Mouse (Mus musculus) neural tube, embryonic 15.5 days (tissue): ENCODE measurements around the gene Gm37240. TPM values are rescaled to one million over a fixed set of nuclear protein-coding genes. Genes with fewer than 3 reads are reported as not detected.

Source experiments
- ATAC-seq: fragments of 200-750 bp; cut with Nextera tagmentation; 2 replicates; pipeline ENCODE4 v1.8.0; 2017; ENCODE audit warnings: mild to moderate bottlenecking, moderate TSS enrichment, moderate library complexity; ENCODE audit not compliant: low FRiP score
- H3K27ac ChIP-seq: fragments of 300-500 bp; sonication (generic); replicated peaks from 2 replicates; pipeline ENCODE4 v1.5.1; 2015; ENCODE audit warnings: mild to moderate bottlenecking, inconsistent platforms
- H3K27me3 ChIP-seq: fragments of 300-500 bp; sonication (generic); replicated peaks from 2 replicates; pipeline ENCODE4 v1.6.1; 2015; ENCODE audit warnings: inconsistent platforms
- H3K36me3 ChIP-seq: fragments of 300-500 bp; sonication (generic); 2 replicates; pipeline ENCODE4 v1.6.1; 2015; ENCODE audit warnings: inconsistent platforms
- H3K4me1 ChIP-seq: fragments of 300-500 bp; sonication (generic); 2 replicates; pipeline ENCODE4 v1.6.1; 2015; ENCODE audit warnings: inconsistent platforms
- H3K4me2 ChIP-seq: fragments of 300-500 bp; sonication (generic); 2 replicates; pipeline ENCODE4 v1.6.1; 2015; ENCODE audit warnings: inconsistent platforms, mild to moderate bottlenecking, moderate library complexity
- H3K4me3 ChIP-seq: fragments of 300-500 bp; sonication (generic); replicated peaks from 2 replicates; pipeline ENCODE4 v1.5.1; 2015; ENCODE audit warnings: mild to moderate bottlenecking, inconsistent platforms
- H3K9ac ChIP-seq: fragments of 300-500 bp; sonication (generic); replicated peaks from 2 replicates; pipeline ENCODE4 v1.6.1; 2015; ENCODE audit warnings: mild to moderate bottlenecking, inconsistent platforms
- H3K9me3 ChIP-seq: fragments of 300-500 bp; sonication (generic); replicated peaks from 2 replicates; pipeline ENCODE4 v1.6.1; 2016; ENCODE audit warnings: inconsistent platforms
- WGBS: fragments of 180-500 bp; shearing (Covaris S2); methylation state at CpG from one replicate; pipeline ENCODE4 v1.1.7; 2015; ENCODE audit warnings: mixed read lengths; 5-methylcytosine and 5-hydroxymethylcytosine counted together
- polyA plus RNA-seq: library from polyadenylated mRNA; unstranded; fragments of >200 nt; fragmentation: Nextera tagmentation; extraction: Ambion mirVana; gene quantifications from 2 replicates; pipeline ENCODE4 v1.2.1, GENCODE M21; 2015

Gene Gm37240
- polyA plus RNA-seq, 1 experiment from 2014 or later, result 0.99 TPM

- no peak overlapping the region for H3K4me2 ChIP-seq
- no peak overlapping the region for H3K27ac ChIP-seq
- no peaks in the 10 kb centered on the region for H3K9me3 ChIP-seq
- no peaks in the 10 kb centered on the region for H3K36me3 ChIP-seq
- no peak for ATAC-seq
- H3K27me3 ChIP-seq, result no peaks in the 10 kb centered on the region
- peaks cover 16% of the 10 kb centered on the region for H3K4me1 ChIP-seq
- H3K4me3 ChIP-seq, result no peak overlapping the region
- 90% methylated on average over 6 of the region's 6 CpGs for WGBS
- H3K9ac ChIP-seq, result no peak overlapping the region
Measured at GRCm38 (mm10) chr3:85845341-85845740, 42.0 kb downstream of the Gm37240 start.

- no peak overlapping the region for H3K4me3 ChIP-seq
- no peaks in the 10 kb centered on the region for H3K36me3 ChIP-seq
- H3K27me3 ChIP-seq, result no peaks in the 10 kb centered on the region
- H3K9ac ChIP-seq, result no peak overlapping the region
- no peak overlapping the region for H3K4me2 ChIP-seq
- H3K9me3 ChIP-seq, result no peaks in the 10 kb centered on the region
- no peak for ATAC-seq
- H3K4me1 ChIP-seq, result peaks cover 16% of the 10 kb centered on the region
- no peak overlapping the region for H3K27ac ChIP-seq
Measured at GRCm38 (mm10) chr3:85842881-85843218, 44.5 kb downstream of the Gm37240 start.

DNA sequence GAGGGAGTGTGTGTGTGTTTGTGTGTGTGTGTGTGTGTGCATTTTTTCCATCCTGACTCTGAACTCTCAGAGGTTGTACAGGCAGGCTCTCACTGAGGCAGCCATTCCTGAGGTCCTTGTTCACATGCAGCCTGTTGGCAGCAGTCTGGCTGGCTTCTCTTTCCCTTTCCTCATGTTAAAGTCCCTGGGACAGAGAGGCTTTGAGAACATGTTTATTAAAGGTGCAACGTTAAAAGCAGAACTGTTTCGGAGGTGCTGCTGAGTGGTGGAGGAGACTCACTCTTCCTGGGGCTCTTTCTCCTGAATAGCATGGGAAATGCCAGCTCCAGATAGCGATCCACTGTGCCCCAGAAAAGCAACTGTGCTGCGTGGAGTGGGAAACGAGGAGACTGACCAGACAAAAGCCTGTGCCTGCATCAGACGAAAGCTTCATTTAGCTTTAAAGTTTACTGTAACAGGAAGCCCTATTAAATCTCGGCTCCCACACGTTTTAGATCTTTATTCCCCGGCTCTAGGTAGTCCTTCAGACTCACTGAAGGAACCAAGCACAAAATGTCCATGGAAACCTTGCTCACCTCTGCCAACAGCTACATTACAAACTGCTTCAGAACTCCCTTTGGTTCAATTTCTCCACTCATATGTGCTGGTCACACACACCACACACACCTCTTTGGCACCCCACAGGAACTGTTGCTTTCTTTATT, 45.0 kb downstream of the Gm37240 start:
- Histone ChIP-seq H3K9me3 (no peaks in the 10 kb centered on the region), H3K27me3 (no peaks in the 10 kb centered on the region), H3K4me3 (no peak overlapping the region), H3K36me3 (no peaks in the 10 kb centered on the region), H3K4me2 (no peak overlapping the region), H3K27ac (peak overlapping the region; percentile 54), H3K9ac (no peak overlapping the region), H3K4me1 (peaks cover 20% of the 10 kb centered on the region)
- ATAC-seq, result no peak; the same call in 1 of the 2 replicates
- 44% methylated on average over 9 of the region's 9 CpGs for WGBS

DNA sequence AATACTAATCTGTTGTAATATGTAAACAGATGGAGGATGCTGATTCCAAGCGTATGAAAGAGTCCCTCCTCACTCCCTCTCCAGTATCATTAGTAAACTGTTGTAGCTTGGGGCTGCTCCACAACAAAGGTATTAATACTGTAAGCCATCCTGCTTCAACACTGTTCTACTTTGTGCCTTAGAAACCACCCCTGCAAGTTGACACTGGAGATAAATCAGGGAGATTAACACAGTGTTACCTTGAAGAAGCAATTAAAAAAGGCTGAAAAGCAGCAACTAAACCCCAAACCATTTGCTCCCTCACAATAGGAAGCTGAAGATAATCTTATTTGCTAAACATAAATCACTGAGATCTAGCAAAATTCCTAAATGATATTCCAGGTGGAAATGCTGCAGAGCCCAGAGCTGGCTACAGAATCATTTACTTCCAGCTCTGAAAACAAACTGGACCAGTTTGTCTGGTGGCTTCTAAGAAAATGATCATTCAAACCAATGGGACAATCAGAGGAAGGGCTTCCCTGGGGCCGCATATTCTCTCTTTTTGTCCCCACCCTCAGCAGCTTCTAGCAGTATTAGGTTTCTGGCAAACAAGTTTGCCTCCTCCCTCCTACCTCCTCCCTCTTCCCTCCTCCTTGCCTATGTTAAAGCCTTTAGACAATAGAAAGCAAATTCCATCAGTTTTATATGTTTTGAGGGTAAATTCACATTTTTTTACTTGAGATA, 45.7 kb downstream of the Gm37240 start:
- no peak overlapping the region for H3K4me3 ChIP-seq
- ATAC-seq, result no peak; the same call in 1 of the 2 replicates
- peaks cover 20% of the 10 kb centered on the region for H3K4me1 ChIP-seq
- no peak overlapping the region for H3K4me2 ChIP-seq
- no peaks in the 10 kb centered on the region for H3K9me3 ChIP-seq
- WGBS, result 29% methylated on average over 2 of the region's 2 CpGs
- peak overlapping the region; percentile 54 for H3K27ac ChIP-seq
- H3K36me3 ChIP-seq, result no peaks in the 10 kb centered on the region
- no peaks in the 10 kb centered on the region for H3K27me3 ChIP-seq
- no peak overlapping the region for H3K9ac ChIP-seq

- 81% methylated on average over 1 of the region's 1 CpGs for WGBS
- Histone ChIP-seq H3K27me3 (no peaks in the 10 kb centered on the region), H3K9ac (no peak overlapping the region), H3K9me3 (no peaks in the 10 kb centered on the region), H3K4me2 (no peak overlapping the region), H3K4me1 (peaks cover 14% of the 10 kb centered on the region), H3K36me3 (no peaks in the 10 kb centered on the region), H3K27ac (no peak overlapping the region), H3K4me3 (no peak overlapping the region)
- no peak for ATAC-seq
Measured at GRCm38 (mm10) chr3:85833627-85834026, 53.7 kb downstream of the Gm37240 start.

GRCm38 (mm10) chr3:85832490-85833155, 54.7 kb downstream of the Gm37240 start:
- Histone ChIP-seq H3K4me3 (no peak overlapping the region), H3K27ac (0 out of 2 replicates have a peak overlapping the region, but pooled peaks have one; percentile 45), H3K9ac (no peak overlapping the region), H3K36me3 (no peaks in the 10 kb centered on the region), H3K9me3 (no peaks in the 10 kb centered on the region), H3K4me2 (peak overlapping the region; percentile 1; the same call in 1 of the 2 replicates), H3K27me3 (no peaks in the 10 kb centered on the region), H3K4me1 (peaks cover 11% of the 10 kb centered on the region)
- ATAC-seq, result no peak
- WGBS, result 22% methylated on average over 10 of the region's 10 CpGs

DNA sequence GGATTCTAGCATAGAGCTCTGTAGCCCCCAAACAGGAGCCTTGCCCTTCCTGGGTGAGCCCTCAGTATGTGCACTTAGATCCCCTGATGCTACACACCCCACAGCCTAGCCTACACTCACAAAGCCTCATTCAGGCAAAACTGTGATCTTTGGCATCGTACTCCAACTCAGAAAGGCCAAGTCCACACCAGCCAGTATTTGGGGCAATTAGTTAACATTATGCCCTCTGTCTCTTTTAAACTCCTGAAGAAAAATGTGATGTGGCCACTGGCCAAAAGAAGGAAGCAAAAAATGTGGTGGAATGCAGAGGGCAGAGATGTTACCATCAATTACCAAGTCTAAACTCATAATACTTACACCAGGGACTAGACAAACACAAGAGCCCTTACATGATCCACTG, 55.5 kb downstream of the Gm37240 start:
- no peaks in the 10 kb centered on the region for H3K27me3 ChIP-seq
- ATAC-seq, result no peak
- no peak overlapping the region for H3K27ac ChIP-seq
- no peak overlapping the region for H3K4me2 ChIP-seq
- no peak overlapping the region for H3K4me3 ChIP-seq
- no peaks in the 10 kb centered on the region for H3K9me3 ChIP-seq
- peaks cover 10% of the 10 kb centered on the region; the same call in 1 of the 2 replicates for H3K4me1 ChIP-seq
- WGBS, result 80% methylated on average over 1 of the region's 1 CpGs
- no peak overlapping the region for H3K9ac ChIP-seq
- no peaks in the 10 kb centered on the region for H3K36me3 ChIP-seq

DNA sequence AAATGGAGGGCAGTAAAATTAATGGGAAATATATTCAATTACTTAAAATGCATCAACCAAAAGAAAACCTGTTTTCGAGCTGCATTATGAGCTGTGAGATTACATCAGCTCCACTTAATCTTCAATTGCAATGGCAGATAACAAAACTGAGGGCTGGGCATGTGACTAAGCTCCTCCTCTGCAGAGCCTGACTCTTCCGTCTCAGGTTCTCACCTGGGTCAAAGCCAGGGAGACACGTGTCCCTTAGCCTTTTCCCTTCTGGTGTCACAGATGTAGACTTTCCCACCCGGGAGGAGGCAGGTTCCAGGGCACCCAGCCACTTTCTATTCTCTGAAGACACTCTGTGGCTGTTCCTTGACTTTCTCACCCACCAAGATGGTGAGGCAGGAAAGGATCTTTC, 58.3 kb downstream of the Gm37240 start:
- Histone ChIP-seq H3K9ac (no peak overlapping the region), H3K27me3 (no peaks in the 10 kb centered on the region), H3K4me2 (no peak overlapping the region), H3K9me3 (no peaks in the 10 kb centered on the region), H3K27ac (no peak overlapping the region), H3K36me3 (no peaks in the 10 kb centered on the region), H3K4me1 (peaks cover 10% of the 10 kb centered on the region; the same call in 1 of the 2 replicates), H3K4me3 (no peak overlapping the region)
- 67% methylated on average over 4 of the region's 4 CpGs for WGBS
- ATAC-seq, result no peak

GRCm38 (mm10) chr3:85827815-85828214, 59.5 kb downstream of the Gm37240 start:
- no peaks in the 10 kb centered on the region for H3K27me3 ChIP-seq
- no peak for ATAC-seq
- 27% methylated on average over 6 of the region's 6 CpGs for WGBS
- H3K27ac ChIP-seq, result no peak overlapping the region
- H3K4me3 ChIP-seq, result no peak overlapping the region
- H3K9me3 ChIP-seq, result no peaks in the 10 kb centered on the region
- H3K4me1 ChIP-seq, result peaks cover 8% of the 10 kb centered on the region; the same call in 1 of the 2 replicates
- H3K36me3 ChIP-seq, result no peaks in the 10 kb centered on the region
- no peak overlapping the region for H3K9ac ChIP-seq
- H3K4me2 ChIP-seq, result no peak overlapping the region

- no peaks in the 10 kb centered on the region for H3K36me3 ChIP-seq
- 59% methylated on average over 4 of the region's 4 CpGs for WGBS
- H3K27me3 ChIP-seq, result no peaks in the 10 kb centered on the region
- no peaks in the 10 kb centered on the region for H3K9me3 ChIP-seq
- no peak for ATAC-seq
- H3K4me3 ChIP-seq, result no peak overlapping the region
- H3K4me2 ChIP-seq, result no peak overlapping the region
- H3K27ac ChIP-seq, result no peak overlapping the region
- H3K4me1 ChIP-seq, result peaks cover 3% of the 10 kb centered on the region; the same call in 1 of the 2 replicates
- no peak overlapping the region for H3K9ac ChIP-seq
Measured at GRCm38 (mm10) chr3:85827283-85827682, 60.0 kb downstream of the Gm37240 start.

DNA sequence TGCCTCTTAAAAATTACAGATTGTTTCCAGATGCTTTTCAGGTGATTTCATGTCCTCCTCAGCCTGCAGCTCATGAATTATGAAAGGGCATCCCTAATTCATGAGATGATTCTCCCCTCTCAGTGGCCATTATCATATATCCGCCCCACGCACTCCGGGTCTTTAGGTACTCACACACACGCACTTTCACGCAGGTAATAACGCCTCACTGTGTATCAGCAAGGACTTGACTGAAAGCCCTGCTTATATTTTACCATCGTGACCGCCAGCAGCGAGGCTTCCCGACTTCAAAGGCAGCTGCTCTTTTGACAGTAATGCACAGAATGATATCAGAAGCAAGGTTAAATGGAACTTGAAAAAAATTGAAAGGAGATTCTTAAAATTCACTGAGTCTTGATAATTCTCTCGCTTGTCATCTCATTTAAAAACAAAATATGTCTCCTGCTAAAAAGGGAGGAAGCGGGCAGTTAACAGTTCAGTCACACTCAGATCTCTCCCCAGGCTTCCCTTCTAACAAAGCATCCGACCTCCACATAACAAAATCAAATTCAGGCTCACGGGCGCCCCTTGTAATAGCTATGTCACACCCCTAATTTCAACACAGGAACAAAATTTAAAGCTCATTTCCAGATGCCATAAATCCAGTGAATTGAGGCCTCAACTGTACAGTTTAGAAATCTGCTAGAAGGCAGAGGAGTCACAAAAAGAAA, 66.3 kb downstream of the Gm37240 start:
- peak; percentile 24; the same call in 1 of the 2 replicates for ATAC-seq
- Histone ChIP-seq H3K4me3 (no peak overlapping the region), H3K27ac (0 out of 2 replicates have a peak overlapping the region, but pooled peaks have one; percentile 20), H3K4me2 (0 out of 2 replicates have a peak overlapping the region, but pooled peaks have one; percentile 13), H3K4me1 (no peaks in the 10 kb centered on the region), H3K9me3 (no peaks in the 10 kb centered on the region), H3K9ac (no peak overlapping the region), H3K36me3 (no peaks in the 10 kb centered on the region), H3K27me3 (no peaks in the 10 kb centered on the region)
- 50% methylated on average over 15 of the region's 15 CpGs for WGBS
